Mouse (Mus musculus): ENCODE measurements around the gene Ralgapa2. TPM values are rescaled to one million over a fixed set of nuclear protein-coding genes. Genes with fewer than 3 reads are reported as not detected.

Gene Ralgapa2
- polyA plus RNA-seq, 1 experiment, result 26.6 TPM

DNA sequence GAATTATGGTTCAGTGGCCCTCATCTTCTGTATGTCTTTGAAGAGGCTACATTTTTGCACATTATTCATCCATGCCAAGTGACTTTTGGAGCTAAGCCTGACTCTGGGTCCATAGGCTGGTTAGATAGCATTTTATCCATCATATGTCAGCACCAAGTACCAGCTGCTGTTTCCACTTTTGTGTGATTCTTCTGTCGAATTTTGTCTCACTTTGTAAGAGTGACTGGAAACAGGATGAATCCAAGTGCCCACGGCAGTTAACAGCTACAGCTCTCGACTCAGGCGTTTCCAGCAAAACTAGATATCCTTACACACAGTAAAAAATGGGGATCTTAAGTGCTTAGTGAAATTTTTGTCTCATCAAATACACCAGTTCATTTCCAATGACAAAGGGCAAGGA lies 222.8 kb downstream of the Ralgapa2 start:
- Histone ChIP-seq H3K9me3 (replicated peaks; ENCODE audit: control insufficient read depth, insufficient read depth, low read length, poor library complexity, severe bottlenecking) (peaks cover 3% of the 10 kb centered on the region; the same call in 1 of the 2 replicates), H3K36me3 (ENCODE audit: control insufficient read depth, insufficient read depth, low read length, poor library complexity, severe bottlenecking) (no peaks in the 10 kb centered on the region; the same call in 1 of the 2 replicates), H3K9ac (ENCODE audit: low read depth, poor library complexity, severe bottlenecking) (no peak overlapping the region), H3K4me3 (ENCODE audit: low read depth, low read length) (no peak overlapping the region), H3K27me3 (ENCODE audit: control insufficient read depth, insufficient read depth, low read length, poor library complexity, severe bottlenecking) (no peaks in the 10 kb centered on the region), H3K27ac (ENCODE audit: insufficient read depth, low read length) (no peak overlapping the region; the same call in 1 of the 2 replicates), H3K4me1 (ENCODE audit: control insufficient read depth, insufficient read depth, low read length) (peaks cover 6% of the 10 kb centered on the region)
- TF ChIP-seq CTCF (IDR thresholded peaks at IDR 0.05; ENCODE audit: low read depth, low read length) (no peak), EP300 (IDR thresholded peaks at IDR 0.05; ENCODE audit: insufficient read depth, low read depth, low read length) (no peak), POLR2A (IDR thresholded peaks at IDR 0.05; ENCODE audit: insufficient read depth, low read length) (no peak)

DNA sequence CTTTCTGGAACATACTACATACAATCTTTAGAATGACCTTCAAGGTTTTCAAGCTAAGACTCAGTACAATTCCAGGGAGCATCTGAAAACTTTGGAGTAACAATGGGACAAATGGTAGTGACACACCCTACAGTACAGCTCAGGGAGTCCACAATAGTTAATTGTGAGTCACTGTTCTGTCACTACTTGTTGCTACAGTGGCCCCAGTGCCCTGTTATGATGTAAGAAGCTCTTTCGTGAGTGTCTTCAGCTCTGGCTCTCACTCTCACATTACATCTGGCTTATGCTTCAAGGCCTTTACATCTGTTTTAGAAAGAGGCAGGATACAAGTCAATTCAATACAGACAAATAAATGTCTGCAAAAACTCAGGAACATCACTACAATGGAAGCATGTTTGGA lies 223.8 kb downstream of the Ralgapa2 start:
- Histone ChIP-seq H3K27me3 (ENCODE audit: control insufficient read depth, insufficient read depth, low read length, poor library complexity, severe bottlenecking) (no peaks in the 10 kb centered on the region), H3K4me3 (ENCODE audit: low read depth, low read length) (no peak overlapping the region), H3K9me3 (replicated peaks; ENCODE audit: control insufficient read depth, insufficient read depth, low read length, poor library complexity, severe bottlenecking) (peaks cover 3% of the 10 kb centered on the region; the same call in 1 of the 2 replicates), H3K36me3 (ENCODE audit: control insufficient read depth, insufficient read depth, low read length, poor library complexity, severe bottlenecking) (no peaks in the 10 kb centered on the region; the same call in 1 of the 2 replicates), H3K9ac (ENCODE audit: low read depth, poor library complexity, severe bottlenecking) (no peak overlapping the region), H3K4me1 (ENCODE audit: control insufficient read depth, insufficient read depth, low read length) (peaks cover 6% of the 10 kb centered on the region), H3K27ac (ENCODE audit: insufficient read depth, low read length) (no peak overlapping the region)
- TF ChIP-seq CTCF (IDR thresholded peaks at IDR 0.05; ENCODE audit: low read depth, low read length) (no peak), EP300 (IDR thresholded peaks at IDR 0.05; ENCODE audit: insufficient read depth, low read depth, low read length) (no peak), POLR2A (IDR thresholded peaks at IDR 0.05; ENCODE audit: insufficient read depth, low read length) (no peak)

DNA sequence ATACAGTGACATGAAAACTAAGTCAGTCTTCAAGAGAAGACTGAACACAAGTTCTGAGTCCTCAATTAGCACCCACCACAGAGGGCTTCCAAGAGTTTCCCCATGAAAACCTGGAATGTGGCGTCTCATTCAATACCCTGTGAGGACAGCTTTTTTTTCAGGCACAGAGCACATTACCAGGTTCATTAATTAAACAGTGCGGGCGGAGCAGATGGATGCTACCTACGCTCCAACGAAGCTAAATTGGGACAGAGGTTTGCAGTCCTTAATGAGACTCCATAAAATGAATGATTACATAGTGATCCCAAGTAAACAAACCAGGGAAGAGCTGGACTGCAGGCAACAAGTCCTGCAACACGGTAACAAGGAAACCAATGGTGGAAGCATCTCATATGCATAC lies 224.6 kb downstream of the Ralgapa2 start:
- Histone ChIP-seq H3K27ac (ENCODE audit: insufficient read depth, low read length) (no peak overlapping the region), H3K36me3 (ENCODE audit: control insufficient read depth, insufficient read depth, low read length, poor library complexity, severe bottlenecking) (no peaks in the 10 kb centered on the region; the same call in 1 of the 2 replicates), H3K4me1 (ENCODE audit: control insufficient read depth, insufficient read depth, low read length) (peaks cover 6% of the 10 kb centered on the region), H3K9ac (ENCODE audit: low read depth, poor library complexity, severe bottlenecking) (no peak overlapping the region), H3K9me3 (replicated peaks; ENCODE audit: control insufficient read depth, insufficient read depth, low read length, poor library complexity, severe bottlenecking) (peaks cover 3% of the 10 kb centered on the region; the same call in 1 of the 2 replicates), H3K27me3 (ENCODE audit: control insufficient read depth, insufficient read depth, low read length, poor library complexity, severe bottlenecking) (no peaks in the 10 kb centered on the region), H3K4me3 (ENCODE audit: low read depth, low read length) (no peak overlapping the region)
- no peak for TF ChIP-seq EP300 (IDR thresholded peaks at IDR 0.05; ENCODE audit: insufficient read depth, low read depth, low read length)
- no peak for TF ChIP-seq POLR2A (IDR thresholded peaks at IDR 0.05; ENCODE audit: insufficient read depth, low read length)
- TF ChIP-seq CTCF (IDR thresholded peaks at IDR 0.05; ENCODE audit: low read depth, low read length), result no peak

DNA sequence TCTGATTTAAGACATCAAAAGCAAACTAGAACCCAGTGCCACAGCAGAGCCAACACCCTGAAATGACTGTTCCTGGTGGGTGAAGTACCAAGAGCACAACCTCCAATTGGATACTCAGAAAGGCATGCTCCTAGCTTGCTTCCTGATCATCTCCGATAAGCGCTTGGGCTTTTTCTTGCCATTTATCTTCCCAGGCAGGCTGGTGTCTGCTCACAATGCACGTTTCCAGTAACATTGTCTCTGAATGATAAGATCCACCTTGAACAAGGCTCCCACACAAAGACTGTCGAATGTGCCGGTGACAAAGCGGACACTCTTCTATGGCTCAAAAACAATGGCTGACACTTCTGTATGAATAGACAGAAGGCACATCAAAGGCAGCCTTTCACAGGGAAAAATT lies 230.8 kb downstream of the Ralgapa2 start:
- no peak overlapping the region for H3K4me3 ChIP-seq (ENCODE audit: low read depth, low read length)
- no peak for TF ChIP-seq CTCF (IDR thresholded peaks at IDR 0.05; ENCODE audit: low read depth, low read length)
- no peak for TF ChIP-seq POLR2A (IDR thresholded peaks at IDR 0.05; ENCODE audit: insufficient read depth, low read length)
- no peak for TF ChIP-seq EP300 (IDR thresholded peaks at IDR 0.05; ENCODE audit: insufficient read depth, low read depth, low read length)
- no peak overlapping the region for H3K27ac ChIP-seq (ENCODE audit: insufficient read depth, low read length)
- H3K9me3 ChIP-seq (replicated peaks; ENCODE audit: control insufficient read depth, insufficient read depth, low read length, poor library complexity, severe bottlenecking), result peaks cover 4% of the 10 kb centered on the region
- H3K9ac ChIP-seq (ENCODE audit: low read depth, poor library complexity, severe bottlenecking), result no peak overlapping the region
- H3K27me3 ChIP-seq (ENCODE audit: control insufficient read depth, insufficient read depth, low read length, poor library complexity, severe bottlenecking), result no peaks in the 10 kb centered on the region
- no peaks in the 10 kb centered on the region for H3K4me1 ChIP-seq (ENCODE audit: control insufficient read depth, insufficient read depth, low read length)
- H3K36me3 ChIP-seq (ENCODE audit: control insufficient read depth, insufficient read depth, low read length, poor library complexity, severe bottlenecking), result no peaks in the 10 kb centered on the region

DNA sequence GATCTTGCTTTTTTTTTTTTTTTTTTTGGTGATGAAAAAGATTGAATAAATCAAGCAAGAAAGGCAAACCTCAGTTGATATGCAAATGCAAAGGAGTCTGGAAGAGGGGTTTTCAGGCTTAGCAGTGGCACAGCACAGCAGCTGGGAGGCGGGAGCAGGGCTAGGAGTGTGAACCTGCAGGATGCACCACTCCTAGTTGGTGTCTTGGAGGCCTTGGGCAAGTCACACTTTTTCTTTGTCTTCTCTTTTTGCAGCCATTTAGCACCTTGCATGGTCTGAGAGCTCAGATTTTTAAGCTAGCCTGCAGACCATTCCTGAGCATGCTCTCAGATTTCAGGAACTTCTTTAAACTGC lies 231.2 kb downstream of the Ralgapa2 start:
- H3K27ac ChIP-seq (ENCODE audit: insufficient read depth, low read length), result no peak overlapping the region
- H3K4me3 ChIP-seq (ENCODE audit: low read depth, low read length), result no peak overlapping the region
- TF ChIP-seq CTCF (IDR thresholded peaks at IDR 0.05; ENCODE audit: low read depth, low read length), result no peak
- no peak for TF ChIP-seq EP300 (IDR thresholded peaks at IDR 0.05; ENCODE audit: insufficient read depth, low read depth, low read length)
- no peak for TF ChIP-seq POLR2A (IDR thresholded peaks at IDR 0.05; ENCODE audit: insufficient read depth, low read length)
- H3K4me1 ChIP-seq (ENCODE audit: control insufficient read depth, insufficient read depth, low read length), result no peaks in the 10 kb centered on the region
- H3K9me3 ChIP-seq (replicated peaks; ENCODE audit: control insufficient read depth, insufficient read depth, low read length, poor library complexity, severe bottlenecking), result peaks cover 4% of the 10 kb centered on the region
- H3K36me3 ChIP-seq (ENCODE audit: control insufficient read depth, insufficient read depth, low read length, poor library complexity, severe bottlenecking), result no peaks in the 10 kb centered on the region
- no peak overlapping the region for H3K9ac ChIP-seq (ENCODE audit: low read depth, poor library complexity, severe bottlenecking)
- no peaks in the 10 kb centered on the region for H3K27me3 ChIP-seq (ENCODE audit: control insufficient read depth, insufficient read depth, low read length, poor library complexity, severe bottlenecking)

DNA sequence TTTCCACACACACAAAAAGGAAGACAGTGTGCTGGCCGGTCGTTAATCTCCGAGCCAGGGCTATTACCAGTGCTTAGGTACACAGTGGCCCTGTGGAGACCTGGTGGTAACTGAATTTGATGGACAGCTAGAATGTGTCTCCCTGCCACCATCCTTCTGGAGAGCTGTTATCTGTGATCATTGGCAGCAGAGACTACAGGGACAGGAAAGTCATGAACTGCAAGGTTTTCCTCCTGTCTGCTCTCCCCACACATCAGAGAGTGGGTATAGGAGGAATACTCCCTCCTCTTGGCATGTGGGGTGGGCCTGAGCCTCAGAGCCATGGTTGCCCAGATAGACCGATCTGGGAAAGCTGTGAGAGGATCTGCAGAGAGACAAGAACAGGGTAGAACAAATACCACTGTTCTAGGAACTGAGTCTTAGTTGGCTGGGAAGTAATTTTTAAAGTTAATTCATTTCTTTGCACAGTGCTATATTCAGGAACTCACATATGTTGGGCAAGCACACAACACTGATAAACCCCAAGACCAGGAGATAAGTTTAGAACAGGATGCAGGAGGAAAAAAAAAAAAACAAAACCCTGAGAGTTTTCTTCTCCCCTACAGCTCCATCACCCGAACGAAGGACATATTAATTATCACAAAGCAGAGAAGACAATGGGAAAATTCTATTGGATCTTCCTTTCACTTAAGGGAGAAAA lies 231.8 kb downstream of the Ralgapa2 start:
- TF ChIP-seq EP300 (IDR thresholded peaks at IDR 0.05; ENCODE audit: insufficient read depth, low read depth, low read length), result no peak
- no peak for TF ChIP-seq POLR2A (IDR thresholded peaks at IDR 0.05; ENCODE audit: insufficient read depth, low read length)
- TF ChIP-seq CTCF (IDR thresholded peaks at IDR 0.05; ENCODE audit: low read depth, low read length), result no peak
- no peaks in the 10 kb centered on the region for H3K27me3 ChIP-seq (ENCODE audit: control insufficient read depth, insufficient read depth, low read length, poor library complexity, severe bottlenecking)
- H3K9ac ChIP-seq (ENCODE audit: low read depth, poor library complexity, severe bottlenecking), result no peak overlapping the region
- peaks cover 4% of the 10 kb centered on the region for H3K9me3 ChIP-seq (replicated peaks; ENCODE audit: control insufficient read depth, insufficient read depth, low read length, poor library complexity, severe bottlenecking)
- no peak overlapping the region for H3K4me3 ChIP-seq (ENCODE audit: low read depth, low read length)
- no peak overlapping the region for H3K27ac ChIP-seq (ENCODE audit: insufficient read depth, low read length)
- no peaks in the 10 kb centered on the region for H3K4me1 ChIP-seq (ENCODE audit: control insufficient read depth, insufficient read depth, low read length)
- H3K36me3 ChIP-seq (ENCODE audit: control insufficient read depth, insufficient read depth, low read length, poor library complexity, severe bottlenecking), result no peaks in the 10 kb centered on the region

Data from ES-Bruce4 (cell line).